Mouse (Mus musculus): ENCODE results near the gene Mtm1.

DNA sequence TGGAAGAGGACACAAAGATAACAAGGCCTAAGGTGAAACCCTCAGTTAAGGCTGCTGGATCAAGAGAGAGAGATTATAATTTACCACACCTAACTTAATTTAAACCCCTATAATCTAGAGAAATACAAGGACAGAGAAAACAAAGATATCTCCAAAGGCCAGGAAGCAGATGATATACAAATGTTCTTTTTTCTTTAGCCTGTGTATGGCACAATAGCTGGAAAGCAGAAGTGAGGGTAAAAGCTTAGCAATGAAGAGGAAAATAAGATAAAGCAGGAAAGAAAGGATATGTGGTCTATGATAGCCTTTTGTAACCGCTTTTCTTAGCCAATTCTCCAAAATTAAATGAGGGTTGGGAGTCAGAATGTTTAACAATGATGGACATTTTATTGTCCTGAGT, 144.8 kb downstream of the Mtm1 start:
- no peak for TF ChIP-seq CTCF (IDR thresholded peaks at IDR 0.05; ENCODE audit: low read depth)
- no peak for TF ChIP-seq EP300 (IDR thresholded peaks at IDR 0.05; ENCODE audit: low read depth)
